Mouse (Mus musculus) liver, postnatal 0 days (tissue): Measurements from ENCODE around the gene Clcnkb. TPM values are rescaled to one million over a fixed set of nuclear protein-coding genes. Genes with fewer than 3 reads are reported as not detected.

Source experiments
- ATAC-seq: fragments of 200-750 bp; cut with Nextera tagmentation; 2 replicates; pipeline ENCODE4 v1.8.0; 2017; ENCODE audit warnings: mild to moderate bottlenecking, moderate library complexity
- DNase-seq: peaks from one replicate; pipeline ENCODE4 v3.0.0-alpha.2; 2016
- H3K27ac ChIP-seq: fragments of 300-500 bp; sonication (generic); 2 replicates; pipeline ENCODE4 v1.5.1; 2014; ENCODE audit warnings: antibody characterized with exemption, moderate library complexity, mild to moderate bottlenecking, low read depth
- H3K27me3 ChIP-seq: fragments of 300-500 bp; sonication (generic); 2 replicates; pipeline ENCODE4 v1.6.1; 2014; ENCODE audit warnings: low read length, control low read depth, mixed read lengths; ENCODE audit not compliant: insufficient read depth
- H3K36me3 ChIP-seq: fragments of 300-500 bp; sonication (generic); replicated peaks from 2 replicates; pipeline ENCODE4 v1.6.1; 2014; ENCODE audit warnings: mild to moderate bottlenecking, control low read depth, low read length, moderate library complexity, mixed read lengths; ENCODE audit not compliant: insufficient read depth
- H3K4me1 ChIP-seq: fragments of 300-500 bp; sonication (generic); 2 replicates; pipeline ENCODE4 v1.6.1; 2014; ENCODE audit warnings: antibody characterized with exemption, mild to moderate bottlenecking, control low read depth; ENCODE audit not compliant: insufficient read depth
- H3K4me2 ChIP-seq: fragments of 300-500 bp; sonication (generic); 2 replicates; pipeline ENCODE4 v1.6.1; 2014; ENCODE audit warnings: low read depth, mild to moderate bottlenecking, low read length, moderate library complexity, mixed read lengths
- H3K4me3 ChIP-seq: fragments of 300-500 bp; sonication (generic); 2 replicates; pipeline ENCODE4 v1.5.1; 2014; ENCODE audit warnings: low read depth, low read length
- H3K9ac ChIP-seq: fragments of 300-500 bp; sonication (generic); replicated peaks from 2 replicates; pipeline ENCODE4 v1.6.1; 2014; ENCODE audit warnings: mild to moderate bottlenecking, moderate library complexity
- H3K9me3 ChIP-seq: fragments of 300-500 bp; sonication (generic); 2 replicates; pipeline ENCODE4 v1.6.1; 2016; ENCODE audit warnings: mild to moderate bottlenecking, control low read depth, low read length, mixed read lengths
- CTCF ChIP-seq: sonication (generic); IDR thresholded peaks from 2 replicates; pipeline ENCODE4 v1.5.1; 2016; ENCODE audit warnings: antibody characterized with exemption, low read depth
- EP300 ChIP-seq: IDR thresholded peaks from 2 replicates; pipeline ENCODE4 v1.6.1; 2016; ENCODE audit warnings: antibody characterized with exemption, low read depth, mild to moderate bottlenecking
- WGBS: fragments of 180-500 bp; shearing (Covaris S2); extraction: QIAGEN DNeasy Blood & Tissue Kit; methylation state at CpG from one replicate; pipeline ENCODE4 v1.1.7; 2014; ENCODE audit not compliant: insufficient replicate concordance; 5-methylcytosine and 5-hydroxymethylcytosine counted together
- polyA plus RNA-seq: library from polyadenylated mRNA; unstranded; fragments of >200 nt; fragmentation: Nextera tagmentation; extraction: Ambion mirVana; gene quantifications from 2 replicates; pipeline ENCODE4 v1.2.1, GENCODE M21; 2015

Clcnkb gene
- polyA plus RNA-seq, result not detected in 2 replicates

GRCm38 (mm10) chr4:141415924-141416323 is at the start of gene Clcnkb:
Gene Clcnkb (minus strand): TSS chr4:141416014.
- no peak within 1 kb of the TSS for H3K27ac ChIP-seq
- 63% methylated on average over 7 of the region's 7 CpGs for WGBS

DNA sequence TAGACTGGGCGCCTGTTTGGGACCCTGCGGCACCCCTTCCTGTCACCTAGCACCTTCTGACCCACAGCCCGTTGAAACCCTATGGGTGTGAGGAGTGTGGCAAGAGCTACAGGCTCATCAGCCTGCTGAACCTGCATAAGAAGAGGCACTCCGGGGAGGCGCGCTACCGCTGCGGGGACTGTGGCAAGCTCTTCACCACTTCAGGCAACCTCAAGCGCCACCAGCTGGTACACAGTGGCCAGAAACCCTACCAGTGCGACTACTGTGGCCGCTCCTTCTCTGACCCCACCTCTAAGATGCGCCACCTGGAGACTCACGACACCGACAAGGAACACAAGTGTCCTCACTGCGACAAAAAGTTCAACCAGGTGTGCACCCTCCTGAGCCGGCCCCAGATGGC is 48.9 kb upstream of the Clcnkb start:
- H3K27ac ChIP-seq, result no peak overlapping the region
- H3K4me3 ChIP-seq, result no peak overlapping the region
- H3K9me3 ChIP-seq, result no peaks in the 10 kb centered on the region
- DNase-seq (no peak), ATAC-seq (no peak)
- no peak overlapping the region for H3K4me2 ChIP-seq
- H3K36me3 ChIP-seq, result peaks cover 60% of the 10 kb centered on the region
- no peaks in the 10 kb centered on the region for H3K4me1 ChIP-seq
- no peak overlapping the region for H3K9ac ChIP-seq
- no peaks in the 10 kb centered on the region for H3K27me3 ChIP-seq
- TF ChIP-seq CTCF (no peak), EP300 (no peak)
- 87% methylated on average over 16 of the region's 16 CpGs for WGBS

More at GRCm38 (mm10) chr4:141415924-141416323, at the start of gene Clcnkb:
- no peak for DNase-seq
- ATAC-seq, result no peak
- Histone ChIP-seq H3K4me1 (no peaks in the 10 kb centered on the region; the same call in 1 of the 2 replicates), H3K9me3 (no peaks in the 10 kb centered on the region), H3K4me2 (no peak within 1 kb of the TSS), H3K36me3 (no peaks in the 10 kb centered on the region), H3K27me3 (no peaks in the 10 kb centered on the region), H3K9ac (no peak within 1 kb of the TSS), H3K4me3 (no peak within 1 kb of the TSS)
- TF ChIP-seq CTCF (no peak), EP300 (no peak)

- peak; percentile 17 for DNase-seq
- 72% methylated on average over 14 of the region's 14 CpGs for WGBS
- H3K36me3 ChIP-seq, result peaks cover 47% of the 10 kb centered on the region
These were observed 47.7 kb upstream of the Clcnkb start for GRCm38 (mm10) chr4:141463472-141463871.

DNA sequence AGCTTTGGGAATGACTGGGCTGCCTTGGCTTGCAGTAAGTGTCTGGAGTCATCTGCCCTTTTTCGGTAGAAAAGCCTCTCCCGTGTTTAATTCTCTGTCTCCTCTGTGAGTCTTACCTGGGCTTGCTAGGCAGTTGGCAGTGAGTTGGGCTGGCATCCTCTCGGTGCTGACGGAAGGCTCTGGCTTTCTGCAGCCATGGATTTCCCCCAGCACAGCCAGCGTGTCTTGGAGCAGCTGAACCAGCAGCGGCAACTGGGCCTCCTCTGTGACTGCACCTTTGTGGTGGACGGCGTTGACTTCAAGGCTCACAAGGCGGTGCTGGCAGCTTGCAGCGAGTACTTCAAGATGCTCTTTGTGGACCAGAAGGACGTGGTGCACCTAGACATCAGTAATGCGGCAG is 45.8 kb upstream of the Clcnkb start:
- Histone ChIP-seq H3K4me3 (no peak overlapping the region), H3K4me2 (no peak overlapping the region), H3K4me1 (no peaks in the 10 kb centered on the region), H3K27me3 (no peaks in the 10 kb centered on the region), H3K36me3 (peaks cover 31% of the 10 kb centered on the region), H3K9ac (no peak overlapping the region), H3K9me3 (no peaks in the 10 kb centered on the region), H3K27ac (no peak overlapping the region)
- ATAC-seq (no peak), DNase-seq (no peak)
- 79% methylated on average over 12 of the region's 12 CpGs for WGBS
- TF ChIP-seq CTCF (no peak), EP300 (no peak)

More at GRCm38 (mm10) chr4:141463472-141463871, 47.7 kb upstream of the Clcnkb start:
- ATAC-seq, result peak; percentile 13; the same call in 1 of the 2 replicates
- Histone ChIP-seq H3K4me3 (no peak overlapping the region), H3K27ac (no peak overlapping the region), H3K9ac (no peak overlapping the region), H3K4me1 (no peaks in the 10 kb centered on the region), H3K27me3 (no peaks in the 10 kb centered on the region), H3K4me2 (no peak overlapping the region), H3K9me3 (no peaks in the 10 kb centered on the region)
- TF ChIP-seq CTCF (no peak), EP300 (no peak)

GRCm38 (mm10) chr4:141461088-141461487 is 45.3 kb upstream of the Clcnkb start:
- Histone ChIP-seq H3K4me3 (no peak overlapping the region), H3K9ac (no peak overlapping the region), H3K27me3 (no peaks in the 10 kb centered on the region), H3K9me3 (no peaks in the 10 kb centered on the region), H3K4me2 (no peak overlapping the region), H3K27ac (no peak overlapping the region), H3K4me1 (no peaks in the 10 kb centered on the region), H3K36me3 (peaks cover 26% of the 10 kb centered on the region)
- DNase-seq (no peak), ATAC-seq (no peak)
- WGBS, result 83% methylated on average over 12 of the region's 12 CpGs
- TF ChIP-seq EP300 (no peak), CTCF (no peak)

GRCm38 (mm10) chr4:141460481-141460880 is 44.7 kb upstream of the Clcnkb start:
- TF ChIP-seq CTCF (no peak), EP300 (no peak)
- H3K27me3 ChIP-seq, result no peaks in the 10 kb centered on the region
- H3K9ac ChIP-seq, result no peak overlapping the region
- DNase-seq (no peak), ATAC-seq (no peak)
- no peak overlapping the region for H3K27ac ChIP-seq
- no peaks in the 10 kb centered on the region for H3K9me3 ChIP-seq
- WGBS, result 61% methylated on average over 4 of the region's 4 CpGs
- no peaks in the 10 kb centered on the region for H3K4me1 ChIP-seq
- H3K36me3 ChIP-seq, result peaks cover 21% of the 10 kb centered on the region
- no peak overlapping the region for H3K4me2 ChIP-seq
- no peak overlapping the region for H3K4me3 ChIP-seq

- Histone ChIP-seq H3K4me1 (no peaks in the 10 kb centered on the region), H3K9ac (no peak overlapping the region), H3K36me3 (peaks cover 14% of the 10 kb centered on the region), H3K4me2 (no peak overlapping the region), H3K9me3 (no peaks in the 10 kb centered on the region), H3K27me3 (no peaks in the 10 kb centered on the region), H3K4me3 (no peak overlapping the region), H3K27ac (no peak overlapping the region)
- DNase-seq, result no peak
- TF ChIP-seq CTCF (no peak), EP300 (no peak)
- ATAC-seq, result no peak
- 86% methylated on average over 9 of the region's 9 CpGs for WGBS
These were observed 44.0 kb upstream of the Clcnkb start for GRCm38 (mm10) chr4:141459766-141460165.
